Mouse (Mus musculus): Measurements from ENCODE around the gene 9130008F23Rik. TPM values are rescaled to one million over a fixed set of nuclear protein-coding genes. Genes with fewer than 3 reads are reported as not detected.
A peak's percentile ranks its signal among the peaks of the same experiment; 100 is the strongest.

9130008F23Rik gene
- polyA plus RNA-seq (2014; fragmentation: Nextera tagmentation; extraction: Ambion mirVana), result 0.46 and 0.75 TPM in 2 replicates

- peak within 1 kb of the TSS; percentile 87 for H3K4me2 ChIP-seq (ENCODE audit: low read length)
- no peaks in the 10 kb centered on the region for H3K27me3 ChIP-seq (replicated peaks; ENCODE audit: control insufficient read depth, insufficient read depth, low read length)
- DNase-seq (ENCODE audit: low spot score), result peak; percentile 48
- H3K36me3 ChIP-seq (ENCODE audit: control insufficient read depth, insufficient read depth, low read length), result no peaks in the 10 kb centered on the region
- peak; percentile 88 for ATAC-seq
- H3K9ac ChIP-seq (ENCODE audit: low read length), result peak within 1 kb of the TSS; percentile 58
- 0 out of 2 replicates have a peak, but pooled peaks cover 3% of the 10 kb centered on the region for H3K4me1 ChIP-seq (ENCODE audit: control insufficient read depth, insufficient read depth, low read length)
- H3K27ac ChIP-seq (ENCODE audit: low read depth, low read length), result no peak within 1 kb of the TSS
- no peaks in the 10 kb centered on the region for H3K9me3 ChIP-seq (replicated peaks; ENCODE audit: control insufficient read depth, low read length)
- WGBS, result under 1% methylated on average over 40 of the region's 40 CpGs
- peak within 1 kb of the TSS; percentile 42 for H3K4me3 ChIP-seq (ENCODE audit: low read depth, low read length)
Measured at GRCm38 (mm10) chr17:40879924-40880691, at the start of gene 9130008F23Rik. 9130008F23Rik (minus strand) TSS chr17:40880559.

GRCm38 (mm10) chr17:40915499-40915898 is 35.1 kb upstream of the 9130008F23Rik start:
- no peak overlapping the region for H3K27ac ChIP-seq (ENCODE audit: low read depth, low read length)
- H3K36me3 ChIP-seq (ENCODE audit: control insufficient read depth, insufficient read depth, low read length), result no peaks in the 10 kb centered on the region
- no peak for DNase-seq (ENCODE audit: low spot score)
- WGBS, result 91% methylated on average over 1 of the region's 2 CpGs
- H3K4me3 ChIP-seq (ENCODE audit: low read depth, low read length), result no peak overlapping the region
- H3K27me3 ChIP-seq (replicated peaks; ENCODE audit: control insufficient read depth, insufficient read depth, low read length), result no peaks in the 10 kb centered on the region
- no peak for ATAC-seq
- H3K9me3 ChIP-seq (replicated peaks; ENCODE audit: control insufficient read depth, low read length), result no peaks in the 10 kb centered on the region
- H3K9ac ChIP-seq (ENCODE audit: low read length), result no peak overlapping the region
- no peak overlapping the region for H3K4me2 ChIP-seq (ENCODE audit: low read length)
- H3K4me1 ChIP-seq (ENCODE audit: control insufficient read depth, insufficient read depth, low read length), result no peaks in the 10 kb centered on the region

- Histone ChIP-seq H3K27me3 (replicated peaks; ENCODE audit: control insufficient read depth, insufficient read depth, low read length) (no peaks in the 10 kb centered on the region), H3K9me3 (replicated peaks; ENCODE audit: control insufficient read depth, low read length) (no peaks in the 10 kb centered on the region), H3K4me1 (ENCODE audit: control insufficient read depth, insufficient read depth, low read length) (no peaks in the 10 kb centered on the region), H3K27ac (ENCODE audit: low read depth, low read length) (no peak within 1 kb of the TSS), H3K36me3 (ENCODE audit: control insufficient read depth, insufficient read depth, low read length) (no peaks in the 10 kb centered on the region), H3K4me3 (ENCODE audit: low read depth, low read length) (no peak within 1 kb of the TSS), H3K9ac (ENCODE audit: low read length) (no peak within 1 kb of the TSS), H3K4me2 (ENCODE audit: low read length) (no peak within 1 kb of the TSS)
- ATAC-seq, result no peak
- WGBS, result 91% methylated on average over 2 of the region's 2 CpGs
- DNase-seq (ENCODE audit: low spot score), result no peak
Measured at GRCm38 (mm10) chr17:40914250-40914649, 33.9 kb upstream of the 9130008F23Rik start, which contains the start of gene Glyatl3. Glyatl3 (minus strand) TSS chr17:40914350.

GRCm38 (mm10) chr17:40904721-40905154 is 24.4 kb upstream of the 9130008F23Rik start:
- H3K9me3 ChIP-seq (replicated peaks; ENCODE audit: control insufficient read depth, low read length), result no peaks in the 10 kb centered on the region
- no peaks in the 10 kb centered on the region for H3K27me3 ChIP-seq (replicated peaks; ENCODE audit: control insufficient read depth, insufficient read depth, low read length)
- 18% methylated on average over 13 of the region's 14 CpGs for WGBS
- H3K9ac ChIP-seq (ENCODE audit: low read length), result no peak overlapping the region
- no peak for DNase-seq (ENCODE audit: low spot score)
- no peak overlapping the region for H3K4me3 ChIP-seq (ENCODE audit: low read depth, low read length)
- H3K4me1 ChIP-seq (ENCODE audit: control insufficient read depth, insufficient read depth, low read length), result no peaks in the 10 kb centered on the region
- peak overlapping the region; percentile 30; the same call in 1 of the 2 replicates for H3K4me2 ChIP-seq (ENCODE audit: low read length)
- ATAC-seq, result no peak
- no peaks in the 10 kb centered on the region for H3K36me3 ChIP-seq (ENCODE audit: control insufficient read depth, insufficient read depth, low read length)
- H3K27ac ChIP-seq (ENCODE audit: low read depth, low read length), result no peak overlapping the region

GRCm38 (mm10) chr17:40904056-40904597 is 23.8 kb upstream of the 9130008F23Rik start:
- no peaks in the 10 kb centered on the region for H3K9me3 ChIP-seq (replicated peaks; ENCODE audit: control insufficient read depth, low read length)
- no peak overlapping the region for H3K27ac ChIP-seq (ENCODE audit: low read depth, low read length)
- H3K9ac ChIP-seq (ENCODE audit: low read length), result no peak overlapping the region
- 8% methylated on average over 11 of the region's 11 CpGs for WGBS
- no peaks in the 10 kb centered on the region for H3K4me1 ChIP-seq (ENCODE audit: control insufficient read depth, insufficient read depth, low read length)
- H3K27me3 ChIP-seq (replicated peaks; ENCODE audit: control insufficient read depth, insufficient read depth, low read length), result no peaks in the 10 kb centered on the region
- H3K4me3 ChIP-seq (ENCODE audit: low read depth, low read length), result no peak overlapping the region
- ATAC-seq, result no peak
- H3K36me3 ChIP-seq (ENCODE audit: control insufficient read depth, insufficient read depth, low read length), result no peaks in the 10 kb centered on the region
- H3K4me2 ChIP-seq (ENCODE audit: low read length), result peak overlapping the region; percentile 30; the same call in 1 of the 2 replicates
- DNase-seq (ENCODE audit: low spot score), result no peak

- DNase-seq (ENCODE audit: low spot score) (no peak), ATAC-seq (no peak)
- no peak overlapping the region for H3K4me2 ChIP-seq (ENCODE audit: low read length)
- no peaks in the 10 kb centered on the region for H3K9me3 ChIP-seq (replicated peaks; ENCODE audit: control insufficient read depth, low read length)
- H3K36me3 ChIP-seq (ENCODE audit: control insufficient read depth, insufficient read depth, low read length), result no peaks in the 10 kb centered on the region
- H3K4me3 ChIP-seq (ENCODE audit: low read depth, low read length), result no peak overlapping the region
- H3K9ac ChIP-seq (ENCODE audit: low read length), result no peak overlapping the region
- 80% methylated on average over 4 of the region's 4 CpGs for WGBS
- H3K27ac ChIP-seq (ENCODE audit: low read depth, low read length), result no peak overlapping the region
- no peaks in the 10 kb centered on the region for H3K4me1 ChIP-seq (ENCODE audit: control insufficient read depth, insufficient read depth, low read length)
- H3K27me3 ChIP-seq (replicated peaks; ENCODE audit: control insufficient read depth, insufficient read depth, low read length), result no peaks in the 10 kb centered on the region
Measured at GRCm38 (mm10) chr17:40903345-40903744, 23.0 kb upstream of the 9130008F23Rik start.

GRCm38 (mm10) chr17:40899783-40900363 is 19.5 kb upstream of the 9130008F23Rik start:
- no peak overlapping the region for H3K9ac ChIP-seq (ENCODE audit: low read length)
- no peak overlapping the region for H3K27ac ChIP-seq (ENCODE audit: low read depth, low read length)
- no peak overlapping the region for H3K4me3 ChIP-seq (ENCODE audit: low read depth, low read length)
- 32% methylated on average over 4 of the region's 4 CpGs for WGBS
- no peak overlapping the region for H3K4me2 ChIP-seq (ENCODE audit: low read length)
- no peak for ATAC-seq
- no peak for DNase-seq (ENCODE audit: low spot score)
- H3K9me3 ChIP-seq (replicated peaks; ENCODE audit: control insufficient read depth, low read length), result no peaks in the 10 kb centered on the region
- H3K36me3 ChIP-seq (ENCODE audit: control insufficient read depth, insufficient read depth, low read length), result no peaks in the 10 kb centered on the region
- H3K4me1 ChIP-seq (ENCODE audit: control insufficient read depth, insufficient read depth, low read length), result no peaks in the 10 kb centered on the region
- no peaks in the 10 kb centered on the region for H3K27me3 ChIP-seq (replicated peaks; ENCODE audit: control insufficient read depth, insufficient read depth, low read length)

- H3K9ac ChIP-seq (ENCODE audit: low read length), result no peak overlapping the region
- no peak for ATAC-seq
- no peak overlapping the region for H3K4me3 ChIP-seq (ENCODE audit: low read depth, low read length)
- DNase-seq (ENCODE audit: low spot score), result peak; percentile 63
- H3K4me1 ChIP-seq (ENCODE audit: control insufficient read depth, insufficient read depth, low read length), result no peaks in the 10 kb centered on the region
- H3K27ac ChIP-seq (ENCODE audit: low read depth, low read length), result no peak overlapping the region
- H3K4me2 ChIP-seq (ENCODE audit: low read length), result no peak overlapping the region
- H3K36me3 ChIP-seq (ENCODE audit: control insufficient read depth, insufficient read depth, low read length), result no peaks in the 10 kb centered on the region
- H3K27me3 ChIP-seq (replicated peaks; ENCODE audit: control insufficient read depth, insufficient read depth, low read length), result no peaks in the 10 kb centered on the region
- no peaks in the 10 kb centered on the region for H3K9me3 ChIP-seq (replicated peaks; ENCODE audit: control insufficient read depth, low read length)
- 73% methylated on average over 1 of the region's 1 CpGs for WGBS
Measured at GRCm38 (mm10) chr17:40896863-40897262, 16.5 kb upstream of the 9130008F23Rik start.

Measured in forebrain, embryonic 14.5 days (tissue).